Mouse (Mus musculus) R1 (cell line): Measurements from ENCODE around the gene Plekhb2.

Experiments used
- DNase-seq: peaks from one replicate; pipeline ENCODE4 v3.0.0-alpha.2; 2018; ENCODE audit warnings: low read depth, low spot score

Plekhb2 gene

GRCm38 (mm10) chr1:34831381-34831780 is 18.4 kb upstream of the Plekhb2 start:
- no peak for DNase-seq

GRCm38 (mm10) chr1:34834904-34835303 is 14.9 kb upstream of the Plekhb2 start:
- no peak for DNase-seq

GRCm38 (mm10) chr1:34837951-34838689 is 11.7 kb upstream of the Plekhb2 start:
- peak; percentile 68 for DNase-seq

- DNase-seq, result no peak
Observed at GRCm38 (mm10) chr1:34839241-34839640, 10.5 kb upstream of the Plekhb2 start.

GRCm38 (mm10) chr1:34841709-34842388 is 7.9 kb upstream of the Plekhb2 start:
- no peak for DNase-seq

- DNase-seq, result peak; percentile 61
Observed at GRCm38 (mm10) chr1:34842389-34842861, 7.4 kb upstream of the Plekhb2 start.

- DNase-seq, result peak; percentile 85
Observed at GRCm38 (mm10) chr1:34842887-34843618, 6.7 kb upstream of the Plekhb2 start, which contains the start of gene Fam168b. Gene Fam168b (minus strand): TSS chr1:34843065.

GRCm38 (mm10) chr1:34847070-34847469 is 2.7 kb upstream of the Plekhb2 start:
- DNase-seq, result no peak

- peak; percentile 36 for DNase-seq
Observed at GRCm38 (mm10) chr1:34850343-34851136, 764 bp downstream of the Plekhb2 start.

- peak; percentile 37 for DNase-seq
Observed at GRCm38 (mm10) chr1:34851562-34851961, 1.8 kb downstream of the Plekhb2 start.

GRCm38 (mm10) chr1:34852116-34852878 is 2.5 kb downstream of the Plekhb2 start:
- DNase-seq, result no peak

GRCm38 (mm10) chr1:34853786-34854185 is 4.0 kb downstream of the Plekhb2 start:
- DNase-seq, result no peak

GRCm38 (mm10) chr1:34855056-34855739 is 5.4 kb downstream of the Plekhb2 start:
- no peak for DNase-seq

GRCm38 (mm10) chr1:34858671-34859070 is 8.9 kb downstream of the Plekhb2 start:
- DNase-seq, result no peak

- peak; percentile 73 for DNase-seq
Observed at GRCm38 (mm10) chr1:34859761-34860160, 10.0 kb downstream of the Plekhb2 start.

- DNase-seq, result peak; percentile 60
Observed at GRCm38 (mm10) chr1:34860205-34860604, 10.4 kb downstream of the Plekhb2 start.

GRCm38 (mm10) chr1:34862877-34863276 is 13.1 kb downstream of the Plekhb2 start:
- no peak for DNase-seq

- no peak for DNase-seq
Observed at GRCm38 (mm10) chr1:34863323-34863722, 13.5 kb downstream of the Plekhb2 start.

- DNase-seq, result no peak
Observed at GRCm38 (mm10) chr1:34864243-34864642, 14.5 kb downstream of the Plekhb2 start.

- no peak for DNase-seq
Observed at GRCm38 (mm10) chr1:34865866-34866265, 16.1 kb downstream of the Plekhb2 start.
